Mouse (Mus musculus): Measurements from ENCODE around the gene Adarb2. TPM values are rescaled to one million over a fixed set of nuclear protein-coding genes. Genes with fewer than 3 reads are reported as not detected.

Gene Adarb2
- polyA plus RNA-seq, 1 experiment from 2014 or later = 0.15 TPM

GRCm38 (mm10) chr13:8238871-8239270 is 36.2 kb downstream of the Adarb2 start:
- Histone ChIP-seq H3K4me2 (ENCODE audit: low read length) (no peak overlapping the region), H3K9ac (ENCODE audit: low read length) (no peak overlapping the region), H3K4me3 (ENCODE audit: control insufficient read depth in 1 of 2, insufficient read depth in 1 of 2, low read depth in 1 of 2, low read length in 2 of 2) (no peak overlapping the region), H3K27me3 (ENCODE audit: control insufficient read depth, insufficient read depth, low read length) (no peaks in the 10 kb centered on the region), H3K36me3 (ENCODE audit: control insufficient read depth, insufficient read depth, low read length) (no peaks in the 10 kb centered on the region), H3K27ac (replicated peaks in 1 of 2; ENCODE audit: control insufficient read depth in 1 of 2, insufficient read depth in 1 of 2, low read depth in 2 of 2, low read length in 2 of 2) (no peak overlapping the region), H3K4me1 (ENCODE audit: control insufficient read depth in 2 of 2, insufficient read depth in 2 of 2, low read length in 2 of 2) (no peaks in the 10 kb centered on the region), H3K9me3 (ENCODE audit: control insufficient read depth, low read length) (no peaks in the 10 kb centered on the region)
- WGBS = 19% methylated on average over 1 of the region's 1 CpGs
- no peak for ATAC-seq (ENCODE audit: insufficient number of reproducible peaks, insufficient read depth, low FRiP score, low read depth)

GRCm38 (mm10) chr13:8248016-8248667 is 45.5 kb downstream of the Adarb2 start:
- no peaks in the 10 kb centered on the region for H3K9me3 ChIP-seq (ENCODE audit: control insufficient read depth, low read length)
- no peak overlapping the region for H3K27ac ChIP-seq (replicated peaks in 1 of 2; ENCODE audit: control insufficient read depth in 1 of 2, insufficient read depth in 1 of 2, low read depth in 2 of 2, low read length in 2 of 2)
- no peak for ATAC-seq (ENCODE audit: insufficient number of reproducible peaks, insufficient read depth, low FRiP score, low read depth)
- H3K4me2 ChIP-seq (ENCODE audit: low read length) = no peak overlapping the region
- no peaks in the 10 kb centered on the region for H3K4me1 ChIP-seq (ENCODE audit: control insufficient read depth in 2 of 2, insufficient read depth in 2 of 2, low read length in 2 of 2)
- no peak overlapping the region for H3K9ac ChIP-seq (ENCODE audit: low read length)
- no peaks in the 10 kb centered on the region for H3K36me3 ChIP-seq (ENCODE audit: control insufficient read depth, insufficient read depth, low read length)
- WGBS = 54% methylated on average over 5 of the region's 5 CpGs
- no peaks in the 10 kb centered on the region for H3K27me3 ChIP-seq (ENCODE audit: control insufficient read depth, insufficient read depth, low read length)
- no peak overlapping the region for H3K4me3 ChIP-seq (ENCODE audit: control insufficient read depth in 1 of 2, insufficient read depth in 1 of 2, low read depth in 1 of 2, low read length in 2 of 2)

GRCm38 (mm10) chr13:8272158-8272945 is 69.7 kb downstream of the Adarb2 start:
- Histone ChIP-seq H3K9me3 (ENCODE audit: control insufficient read depth, low read length) (no peaks in the 10 kb centered on the region), H3K4me2 (ENCODE audit: low read length) (no peak overlapping the region), H3K4me3 (ENCODE audit: control insufficient read depth in 1 of 2, insufficient read depth in 1 of 2, low read depth in 1 of 2, low read length in 2 of 2) (no peak overlapping the region), H3K27ac (replicated peaks in 1 of 2; ENCODE audit: control insufficient read depth in 1 of 2, insufficient read depth in 1 of 2, low read depth in 2 of 2, low read length in 2 of 2) (no peak overlapping the region), H3K9ac (ENCODE audit: low read length) (no peak overlapping the region), H3K36me3 (ENCODE audit: control insufficient read depth, insufficient read depth, low read length) (no peaks in the 10 kb centered on the region), H3K27me3 (ENCODE audit: control insufficient read depth, insufficient read depth, low read length) (no peaks in the 10 kb centered on the region), H3K4me1 (ENCODE audit: control insufficient read depth in 2 of 2, insufficient read depth in 2 of 2, low read length in 2 of 2) (no peaks in the 10 kb centered on the region)
- WGBS = 69% methylated on average over 4 of the region's 4 CpGs
- ATAC-seq (ENCODE audit: insufficient number of reproducible peaks, insufficient read depth, low FRiP score, low read depth) = no peak

DNA sequence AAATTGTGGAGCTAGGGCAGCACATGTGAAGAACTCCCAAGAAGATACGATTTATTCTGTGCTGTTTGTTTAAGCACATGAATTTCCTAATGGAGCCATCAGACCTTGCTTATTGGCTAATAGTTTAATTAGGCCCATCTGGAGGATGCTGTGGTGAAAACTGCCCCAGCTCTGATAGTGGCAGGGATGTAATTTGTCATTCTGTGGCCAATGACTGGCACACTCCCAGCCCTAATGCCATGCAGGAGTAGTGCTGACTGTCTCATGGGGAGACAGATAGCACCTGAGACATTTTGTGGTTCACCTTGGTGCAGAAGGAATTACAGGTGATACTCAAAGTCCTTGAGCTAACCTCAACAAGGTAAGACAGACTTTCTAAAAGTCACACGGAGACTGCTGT is 80.5 kb downstream of the Adarb2 start:
- Histone ChIP-seq H3K4me3 (ENCODE audit: control insufficient read depth in 1 of 2, insufficient read depth in 1 of 2, low read depth in 1 of 2, low read length in 2 of 2) (no peak overlapping the region), H3K4me2 (ENCODE audit: low read length) (no peak overlapping the region), H3K27ac (replicated peaks in 1 of 2; ENCODE audit: control insufficient read depth in 1 of 2, insufficient read depth in 1 of 2, low read depth in 2 of 2, low read length in 2 of 2) (no peak overlapping the region), H3K36me3 (ENCODE audit: control insufficient read depth, insufficient read depth, low read length) (no peaks in the 10 kb centered on the region), H3K4me1 (ENCODE audit: control insufficient read depth in 2 of 2, insufficient read depth in 2 of 2, low read length in 2 of 2) (no peaks in the 10 kb centered on the region), H3K27me3 (ENCODE audit: control insufficient read depth, insufficient read depth, low read length) (no peaks in the 10 kb centered on the region), H3K9ac (ENCODE audit: low read length) (no peak overlapping the region), H3K9me3 (ENCODE audit: control insufficient read depth, low read length) (no peaks in the 10 kb centered on the region)
- WGBS = 85% methylated on average over 2 of the region's 2 CpGs
- no peak for ATAC-seq (ENCODE audit: insufficient number of reproducible peaks, insufficient read depth, low FRiP score, low read depth)

DNA sequence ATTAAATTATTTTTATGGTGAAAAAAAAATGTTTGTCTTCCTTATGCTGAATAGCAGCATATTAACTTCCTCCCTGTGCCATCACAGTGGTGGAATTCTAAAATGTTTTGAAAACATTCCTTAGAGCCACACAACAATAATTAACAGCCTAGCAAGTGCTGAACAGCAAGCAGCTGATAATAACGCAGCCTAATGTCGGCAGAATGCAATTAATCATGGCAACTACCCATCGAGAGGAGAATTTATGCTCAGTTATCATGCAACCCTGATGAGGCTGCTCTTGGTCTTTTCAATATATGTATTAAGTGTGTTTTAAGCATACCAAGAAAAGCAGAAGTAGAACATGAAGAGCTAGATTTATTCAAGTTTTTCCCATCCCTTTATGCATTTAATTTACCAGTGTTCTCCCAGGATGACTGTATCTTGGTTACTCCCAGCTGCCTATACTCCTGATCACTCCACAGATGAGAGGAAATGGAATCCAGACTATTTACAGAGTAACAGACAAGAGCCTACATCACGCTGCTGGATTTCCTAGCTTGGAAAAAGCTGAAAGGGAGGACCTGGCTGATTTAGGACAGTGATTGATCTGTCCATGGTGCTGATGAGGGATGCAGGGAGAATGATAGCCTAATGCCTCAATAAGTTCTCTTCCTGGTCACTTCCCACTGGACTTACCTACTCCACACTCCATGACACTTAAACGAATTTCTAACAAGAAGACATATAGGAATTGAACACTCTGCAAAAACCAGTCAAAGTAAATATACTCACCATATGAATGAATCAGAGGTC is 113.9 kb downstream of the Adarb2 start:
- H3K27me3 ChIP-seq (ENCODE audit: control insufficient read depth, insufficient read depth, low read length) = no peaks in the 10 kb centered on the region
- H3K9me3 ChIP-seq (ENCODE audit: control insufficient read depth, low read length) = no peaks in the 10 kb centered on the region
- no peaks in the 10 kb centered on the region for H3K36me3 ChIP-seq (ENCODE audit: control insufficient read depth, insufficient read depth, low read length)
- H3K4me3 ChIP-seq (ENCODE audit: control insufficient read depth in 1 of 2, insufficient read depth in 1 of 2, low read depth in 1 of 2, low read length in 2 of 2) = no peak overlapping the region
- no peak for ATAC-seq (ENCODE audit: insufficient number of reproducible peaks, insufficient read depth, low FRiP score, low read depth)
- no peaks in the 10 kb centered on the region for H3K4me1 ChIP-seq (ENCODE audit: control insufficient read depth in 2 of 2, insufficient read depth in 2 of 2, low read length in 2 of 2)
- no peak overlapping the region for H3K9ac ChIP-seq (ENCODE audit: low read length)
- 51% methylated on average over 5 of the region's 5 CpGs for WGBS
- H3K27ac ChIP-seq (replicated peaks in 1 of 2; ENCODE audit: control insufficient read depth in 1 of 2, insufficient read depth in 1 of 2, low read depth in 2 of 2, low read length in 2 of 2) = no peak overlapping the region
- no peak overlapping the region for H3K4me2 ChIP-seq (ENCODE audit: low read length)

DNA sequence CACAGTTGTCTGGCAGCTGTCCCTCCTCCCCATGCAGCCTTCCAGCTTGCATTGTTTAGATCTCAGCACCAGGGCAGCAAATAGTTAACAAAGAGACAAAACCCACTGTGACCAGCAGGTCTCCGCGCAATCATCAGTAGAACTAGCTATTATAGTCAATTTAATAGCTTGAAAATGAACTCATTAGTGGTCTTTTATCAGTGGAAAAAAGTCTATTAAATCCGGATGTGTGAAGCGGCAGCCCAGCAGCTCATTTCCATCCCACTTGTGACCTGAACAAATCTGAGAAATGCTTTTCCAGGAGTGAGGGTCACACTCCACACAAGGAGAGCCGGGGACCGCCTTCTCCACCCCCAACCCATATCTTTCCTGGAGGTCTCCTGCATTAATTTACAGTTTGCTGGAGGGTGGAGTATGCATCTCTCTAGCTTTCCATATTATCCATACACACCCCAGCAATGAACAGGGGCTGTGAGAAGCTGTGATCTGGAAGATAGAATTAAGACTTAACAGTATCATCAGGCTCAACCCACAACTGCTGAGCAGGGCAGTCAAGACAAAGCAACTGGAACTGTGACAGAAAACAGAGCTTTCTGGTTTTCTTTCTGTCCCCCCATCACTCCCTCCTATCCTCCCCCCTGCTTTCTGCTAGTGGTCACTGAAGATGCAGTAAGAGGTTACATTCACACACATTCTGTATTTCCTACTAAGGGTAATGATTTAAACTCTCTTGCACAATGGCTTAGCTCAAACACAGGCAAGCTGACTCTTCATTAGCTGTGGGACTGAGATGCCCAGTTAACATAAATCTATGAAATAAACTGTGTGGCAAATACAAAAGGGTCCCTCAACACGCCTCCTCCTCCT is 131.2 kb downstream of the Adarb2 start:
- H3K9me3 ChIP-seq (ENCODE audit: control insufficient read depth, low read length) = no peaks in the 10 kb centered on the region
- WGBS = 40% methylated on average over 7 of the region's 7 CpGs

GRCm38 (mm10) chr13:8334580-8334979 is 131.9 kb downstream of the Adarb2 start:
- Histone ChIP-seq H3K36me3 (ENCODE audit: control insufficient read depth, insufficient read depth, low read length) (no peaks in the 10 kb centered on the region), H3K4me3 (ENCODE audit: control insufficient read depth in 1 of 2, insufficient read depth in 1 of 2, low read depth in 1 of 2, low read length in 2 of 2) (no peak overlapping the region), H3K9me3 (ENCODE audit: control insufficient read depth, low read length) (no peaks in the 10 kb centered on the region), H3K27me3 (ENCODE audit: control insufficient read depth, insufficient read depth, low read length) (no peaks in the 10 kb centered on the region), H3K4me1 (ENCODE audit: control insufficient read depth in 2 of 2, insufficient read depth in 2 of 2, low read length in 2 of 2) (no peaks in the 10 kb centered on the region), H3K27ac (replicated peaks in 1 of 2; ENCODE audit: control insufficient read depth in 1 of 2, insufficient read depth in 1 of 2, low read depth in 2 of 2, low read length in 2 of 2) (no peak overlapping the region), H3K9ac (ENCODE audit: low read length) (no peak overlapping the region), H3K4me2 (ENCODE audit: low read length) (no peak overlapping the region)
- WGBS = 63% methylated on average over 4 of the region's 4 CpGs
- ATAC-seq (ENCODE audit: insufficient number of reproducible peaks, insufficient read depth, low FRiP score, low read depth) = no peak

More for the DNA sequence above, 131.2 kb downstream of the Adarb2 start:
- Histone ChIP-seq H3K36me3 (ENCODE audit: control insufficient read depth, insufficient read depth, low read length) (no peaks in the 10 kb centered on the region), H3K9ac (ENCODE audit: low read length) (no peak overlapping the region), H3K27ac (replicated peaks in 1 of 2; ENCODE audit: control insufficient read depth in 1 of 2, insufficient read depth in 1 of 2, low read depth in 2 of 2, low read length in 2 of 2) (no peak overlapping the region), H3K4me2 (ENCODE audit: low read length) (no peak overlapping the region), H3K4me1 (ENCODE audit: control insufficient read depth in 2 of 2, insufficient read depth in 2 of 2, low read length in 2 of 2) (no peaks in the 10 kb centered on the region), H3K4me3 (ENCODE audit: control insufficient read depth in 1 of 2, insufficient read depth in 1 of 2, low read depth in 1 of 2, low read length in 2 of 2) (no peak overlapping the region), H3K27me3 (ENCODE audit: control insufficient read depth, insufficient read depth, low read length) (no peaks in the 10 kb centered on the region)
- ATAC-seq (ENCODE audit: insufficient number of reproducible peaks, insufficient read depth, low FRiP score, low read depth) = no peak
